Mouse (Mus musculus) brain, embryonic 14.5 days (tissue): Measurements from ENCODE around the gene Lrrc36.

Source experiments
- CTCF ChIP-seq: fragments of 200-500 bp; IDR thresholded peaks from 2 replicates; pipeline ENCODE4 v1.5.1; 2012; ENCODE audit warnings: inconsistent platforms, mild to moderate bottlenecking, moderate library complexity, borderline replicate concordance; ENCODE audit not compliant: insufficient read depth, insufficient read length; ENCODE audit errors: extremely low read depth
- POLR2A ChIP-seq: fragments of 200-500 bp; IDR thresholded peaks from 2 replicates; pipeline ENCODE4 v1.6.1; 2012; ENCODE audit warnings: mild to moderate bottlenecking, inconsistent platforms, borderline replicate concordance; ENCODE audit not compliant: poor library complexity, insufficient read depth, insufficient read length, severe bottlenecking; ENCODE audit errors: extremely low read depth

- no peak for TF ChIP-seq CTCF
- TF ChIP-seq POLR2A: no peak
These were observed 13.5 kb downstream of the Lrrc36 start for GRCm38 (mm10) chr8:105426878-105427277.
